Mouse (Mus musculus) forelimb bud, embryonic 11.5 days (tissue): Measurements from ENCODE around the gene Dtymk.
A peak's percentile ranks its signal among the peaks of the same experiment; 100 is the strongest.
"Not testable (repeated sequence)": the region's sequence is repeated elsewhere in the genome, so short reads cannot be mapped to it uniquely, and the experiment has no call there.

ENCODE experiments used
- DNase-seq: peaks from one replicate; pipeline ENCODE4 v3.0.0-alpha.2; 2012; ENCODE audit warnings: low read depth, low spot score

The Dtymk gene

DNA sequence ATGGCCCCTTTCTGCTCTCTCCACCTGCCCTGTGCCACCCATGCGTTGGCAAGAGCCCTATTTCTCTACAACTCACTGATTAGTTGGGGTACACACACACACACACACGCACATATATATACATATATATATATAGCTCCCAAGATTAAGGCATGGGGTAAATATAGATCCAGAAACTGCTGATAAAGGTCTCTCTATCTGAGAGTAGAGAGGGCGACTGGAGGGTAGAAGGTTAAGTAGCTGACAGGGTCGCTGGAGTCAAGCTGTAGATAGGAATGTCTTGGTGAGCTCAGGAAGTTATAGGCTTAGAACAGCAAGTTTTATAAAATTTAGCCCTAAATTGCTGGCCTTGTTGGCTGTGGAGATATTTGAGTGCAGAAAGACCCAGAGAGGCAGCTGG is 3.1 kb upstream of the Dtymk start:
- no peak for DNase-seq

DNA sequence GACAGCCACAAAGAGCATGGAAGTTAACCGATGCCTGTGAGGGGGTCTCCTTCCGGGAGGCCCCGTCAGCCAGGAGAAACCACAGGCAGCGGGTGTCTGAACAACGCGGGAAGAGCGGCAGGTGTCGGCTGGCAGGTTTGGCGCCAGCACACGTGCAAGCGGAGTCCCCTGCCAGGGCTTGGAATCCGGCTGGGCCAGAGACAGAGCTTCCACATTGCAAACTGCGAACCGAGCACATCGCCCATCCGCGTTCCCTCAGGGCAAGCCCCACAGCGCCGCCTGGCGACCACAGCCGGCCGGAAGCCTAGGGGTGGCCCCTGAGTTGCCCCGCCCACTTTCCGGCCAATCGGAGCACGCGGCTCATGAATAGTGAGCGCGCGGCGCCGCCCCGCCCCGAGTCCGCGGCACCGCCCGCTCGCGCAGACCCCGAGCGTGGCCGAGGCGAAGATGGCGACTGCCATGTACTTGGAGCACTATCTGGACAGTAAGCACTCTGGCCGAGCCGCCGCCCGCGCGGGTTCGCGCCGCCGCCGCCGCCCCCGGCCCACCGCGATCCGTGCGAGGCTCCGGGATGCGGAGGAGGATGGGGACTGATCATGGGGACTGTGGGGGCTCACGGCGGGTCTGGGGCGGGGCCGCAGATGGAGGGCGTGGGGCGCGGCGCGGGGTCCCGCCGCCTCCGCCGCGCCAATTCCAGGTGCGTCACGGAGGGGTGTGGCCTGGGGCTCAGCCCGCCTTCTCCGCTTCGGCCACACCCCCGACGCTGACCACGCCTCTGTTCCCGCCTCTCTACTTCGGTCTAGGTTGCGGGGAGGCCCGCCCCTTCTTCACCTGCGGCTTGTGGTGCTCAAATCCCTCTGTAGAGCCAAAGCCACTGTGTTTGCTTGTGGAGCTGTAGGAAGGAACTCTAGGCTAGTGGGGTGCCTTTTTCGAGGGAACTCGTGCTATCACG is 2.1 kb upstream of the Dtymk start, which contains the start of gene Ing5:
Ing5 (plus strand) TSS at position 410 of the 952 bp plus-strand sequence.
- peak; percentile 97 for DNase-seq

DNA sequence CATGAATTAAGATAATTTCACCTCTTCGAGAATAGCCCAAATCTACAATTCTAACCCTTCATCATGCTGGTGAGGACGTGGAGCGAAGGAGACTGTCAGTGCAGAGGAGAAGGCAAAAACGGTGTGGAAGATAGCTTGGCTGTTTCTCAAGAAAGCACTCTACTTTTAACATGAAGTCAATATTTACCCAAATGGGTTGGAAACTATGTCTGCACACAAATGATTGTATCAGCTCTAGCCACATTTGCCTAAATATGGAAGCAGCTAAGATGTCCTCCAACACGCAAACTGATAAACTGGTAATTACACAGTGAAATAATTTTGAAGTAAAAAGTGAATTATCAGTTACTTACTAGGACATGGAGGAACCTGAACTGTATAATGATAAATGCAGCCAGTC is 1.0 kb upstream of the Dtymk start:
- no peak for DNase-seq

DNA sequence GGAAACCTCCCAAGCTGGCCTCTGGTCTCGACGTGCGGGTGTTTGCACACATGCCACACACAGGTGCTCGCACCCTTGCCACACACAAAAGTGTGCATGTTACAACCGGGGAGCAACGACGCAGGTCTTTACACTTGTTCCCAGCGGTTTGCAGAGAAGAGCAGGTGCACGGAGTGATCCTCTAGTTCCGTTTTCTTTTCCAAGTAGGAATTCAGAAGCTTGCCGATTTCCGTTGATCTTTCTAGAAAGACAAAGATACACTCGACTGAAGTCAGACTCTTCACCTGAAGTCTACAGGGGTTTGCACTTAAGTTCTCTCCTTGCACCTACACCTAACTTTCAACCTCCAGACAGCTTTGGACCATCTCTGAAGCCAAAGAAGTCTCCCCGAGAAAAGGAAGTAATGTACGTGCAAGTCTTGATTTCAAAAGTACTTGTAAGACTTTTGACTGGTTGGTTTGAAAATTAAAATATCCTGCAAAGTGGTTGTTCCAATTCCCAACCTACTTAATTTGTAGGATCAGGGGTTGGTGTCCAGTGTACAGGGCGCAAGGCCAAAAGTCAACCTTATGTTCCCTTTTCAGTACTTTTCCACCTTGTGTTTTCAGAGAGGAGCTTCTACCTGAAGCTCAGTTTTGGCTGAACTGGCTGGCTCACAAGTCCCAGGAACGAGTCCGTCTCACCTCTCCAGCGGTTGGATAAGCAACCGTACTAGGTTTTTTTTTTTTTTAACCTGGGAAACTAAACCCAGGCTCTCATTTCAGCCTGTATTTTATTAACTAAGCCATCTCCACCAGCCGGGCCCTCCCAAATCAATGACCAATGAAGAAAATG is 847 bp downstream of the Dtymk start:
- no peak for DNase-seq

DNA sequence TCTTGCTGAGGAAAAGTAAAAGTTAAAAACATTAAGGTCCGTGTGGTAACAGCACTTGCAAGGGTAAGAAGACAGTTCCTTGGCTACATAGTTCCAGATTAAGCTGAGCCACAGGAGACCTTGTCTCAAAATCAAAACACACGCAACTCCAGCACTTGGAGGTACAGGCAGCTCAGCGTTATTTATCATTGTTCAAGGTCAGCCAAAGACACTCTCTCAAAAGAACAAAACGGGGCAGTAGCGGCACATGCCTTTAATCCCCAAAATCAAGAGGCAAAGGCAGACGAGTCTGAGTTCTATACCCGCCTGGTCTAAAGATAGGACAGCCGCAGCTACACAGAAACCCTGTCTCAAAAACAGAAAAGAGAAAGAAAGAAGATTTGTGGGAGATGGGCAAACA is 5.8 kb downstream of the Dtymk start:
- no peak for DNase-seq

DNA sequence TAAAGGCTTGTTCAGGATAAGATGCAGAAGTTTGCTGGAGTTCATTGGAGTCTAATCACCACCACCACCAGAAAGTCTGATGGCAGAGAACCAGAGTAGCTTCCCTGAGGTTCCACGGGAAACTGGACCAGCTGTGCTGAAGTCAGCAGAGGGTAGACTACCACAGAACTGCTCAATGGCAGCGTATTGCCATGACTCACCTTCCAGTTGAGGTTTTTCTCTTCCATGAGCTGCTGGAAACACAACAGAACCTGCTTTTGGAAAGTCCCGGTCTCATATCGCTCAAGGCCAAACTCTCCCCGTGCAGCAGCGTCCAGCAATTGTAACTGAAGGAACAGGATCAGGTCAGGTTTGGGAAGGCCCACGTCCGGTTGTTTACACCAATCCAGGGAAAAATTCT is 7.2 kb downstream of the Dtymk start:
- DNase-seq: no peak

DNA sequence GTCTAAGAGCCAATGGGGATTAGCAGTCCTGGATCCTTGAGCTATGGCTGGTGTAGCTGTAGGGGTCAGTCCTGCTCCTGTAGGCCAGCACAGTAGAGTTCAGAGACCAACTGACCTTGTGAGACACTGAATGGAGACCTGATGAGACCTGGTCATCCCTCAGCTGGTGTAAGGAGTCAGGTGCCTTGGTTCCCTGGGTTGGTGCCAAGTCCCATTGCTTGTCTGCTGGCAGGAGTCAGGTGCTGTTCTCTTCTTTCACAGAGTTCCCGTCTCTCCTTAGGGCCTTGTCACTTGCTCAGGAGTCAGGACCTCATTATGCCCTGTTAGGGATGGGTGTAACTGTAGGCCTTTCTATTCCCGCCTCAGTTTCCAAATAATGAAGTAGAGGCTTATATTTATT is 14.8 kb downstream of the Dtymk start:
- no peak for DNase-seq

DNA sequence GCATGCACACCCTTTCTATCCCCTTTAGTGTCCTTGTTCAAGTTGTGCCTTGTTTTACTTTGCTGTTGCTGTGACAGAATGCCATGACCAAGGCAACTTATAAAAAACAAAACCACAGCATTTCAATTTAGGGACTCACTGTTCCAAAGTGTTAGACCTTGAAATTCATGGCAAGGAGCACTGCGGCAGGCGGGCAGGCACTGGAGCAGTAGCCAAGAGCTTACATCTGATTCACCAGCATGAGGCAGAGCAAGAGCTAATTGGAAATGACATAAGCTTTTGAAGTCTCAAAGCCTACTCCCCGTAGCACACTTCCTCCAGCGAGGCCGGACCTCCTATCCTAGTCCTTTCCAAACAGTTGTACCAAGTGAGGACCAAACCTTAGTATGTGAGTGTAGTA is 25.0 kb downstream of the Dtymk start:
- no peak for DNase-seq

DNA sequence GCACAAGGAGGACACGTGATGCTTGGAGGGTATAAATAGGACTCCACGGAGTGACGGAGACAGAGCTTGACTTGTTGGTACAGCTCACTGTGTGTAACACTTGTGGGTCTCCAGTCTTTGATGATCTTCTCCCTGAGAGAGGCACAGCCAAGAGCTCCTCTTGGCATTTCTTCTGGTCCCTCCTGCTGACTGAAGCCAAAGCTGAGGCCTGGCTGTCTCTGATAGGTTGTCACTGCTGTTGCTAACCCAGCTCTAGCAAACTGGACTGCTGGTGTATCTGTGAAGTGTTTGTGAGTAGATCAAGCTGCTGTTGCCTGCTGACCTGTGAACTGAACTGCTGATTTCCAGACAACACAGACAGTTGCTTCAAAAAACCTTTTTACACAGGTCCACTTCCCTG is 31.8 kb downstream of the Dtymk start:
- no peak for DNase-seq

DNA sequence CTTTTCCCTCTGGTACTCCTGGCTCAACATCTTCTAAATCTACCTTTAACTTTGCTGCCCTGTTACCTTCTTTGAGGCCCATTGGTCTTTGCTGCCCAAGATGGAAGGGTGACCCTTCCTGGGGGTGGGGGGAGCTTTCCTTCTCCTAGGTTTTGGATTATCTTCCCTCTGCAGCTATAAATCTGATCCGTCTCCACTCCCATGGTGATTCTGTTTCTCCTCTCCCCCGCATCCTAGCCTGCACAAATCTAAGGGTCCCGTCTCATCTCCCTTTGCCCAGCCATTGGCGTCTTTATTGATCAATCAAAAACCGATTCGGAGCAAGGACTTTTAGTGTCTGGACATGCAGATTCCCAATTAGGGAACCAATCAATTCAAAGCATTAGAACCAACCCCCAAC is 34.1 kb downstream of the Dtymk start:
- no peak for DNase-seq

DNA sequence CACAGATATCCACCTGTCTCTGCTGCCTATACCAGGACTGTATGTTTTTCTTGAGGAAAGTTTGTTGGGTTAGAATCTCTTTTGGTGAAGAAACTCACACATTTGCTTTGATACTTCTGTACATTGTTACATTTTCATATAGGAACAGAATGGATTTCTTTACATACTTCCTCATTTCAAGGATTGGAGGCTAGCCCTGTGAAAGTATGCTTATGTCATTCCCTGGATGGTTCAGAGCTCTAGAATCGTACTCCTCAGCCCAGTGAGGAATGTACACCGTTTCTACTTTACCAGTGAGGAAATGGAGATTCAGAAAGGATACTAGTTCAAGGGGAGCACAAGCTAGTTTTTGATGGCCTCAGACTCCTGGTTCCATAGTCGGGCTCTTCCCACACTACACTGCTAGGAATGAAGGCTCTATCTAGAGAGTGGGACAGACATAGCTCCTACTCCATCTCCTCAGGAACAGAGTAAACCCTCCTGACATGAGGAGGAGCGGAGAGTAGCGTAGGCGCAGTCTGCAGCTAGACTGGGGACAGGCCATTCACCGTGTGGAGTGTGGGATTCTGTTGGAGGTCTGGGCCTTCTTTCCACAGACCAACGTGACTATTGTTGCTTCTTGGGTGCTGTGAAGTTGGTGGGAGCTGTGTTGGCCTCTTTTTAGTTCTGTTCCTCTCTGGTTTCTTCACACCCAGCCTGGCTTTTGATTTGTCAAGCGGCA is 36.7 kb downstream of the Dtymk start:
- no peak for DNase-seq

DNA sequence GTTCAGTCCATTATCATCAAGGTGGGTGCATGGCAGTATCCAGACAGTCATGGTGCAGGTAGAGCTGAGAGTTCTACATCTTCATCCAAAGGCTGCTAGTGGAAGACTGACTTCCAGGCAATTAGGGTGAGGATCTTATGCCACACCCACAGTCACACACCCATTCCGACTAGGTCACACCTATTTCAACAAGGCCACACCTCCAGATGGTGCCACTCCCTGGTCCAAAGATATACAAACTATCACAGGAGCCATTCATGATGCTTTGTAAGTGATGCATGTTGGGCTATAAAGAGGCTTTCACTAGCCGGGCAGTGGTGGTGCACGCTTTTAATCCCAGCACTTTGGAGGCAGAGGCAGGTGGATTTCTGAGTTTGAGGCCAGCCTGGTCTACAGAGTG is 38.2 kb downstream of the Dtymk start:
- DNase-seq: not testable (repeated sequence)

DNA sequence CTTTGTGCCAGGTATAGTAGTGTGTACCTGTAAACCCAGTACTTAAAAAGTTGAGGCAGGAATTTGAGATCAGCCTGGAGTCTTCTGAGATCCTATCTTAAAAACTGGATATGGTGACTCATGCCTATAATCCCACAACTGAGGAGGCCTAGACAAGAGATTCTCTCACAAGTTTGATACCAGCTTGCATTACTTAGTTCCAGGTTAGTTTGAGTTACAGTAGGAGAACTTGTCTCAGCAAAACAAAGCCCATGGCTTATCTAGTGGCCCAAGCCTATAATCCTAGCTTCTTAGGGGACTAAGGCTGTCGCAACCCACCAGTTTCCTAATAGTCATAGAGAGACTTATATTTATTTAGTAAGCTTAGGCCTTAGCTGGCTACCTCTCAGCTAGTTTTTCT is 41.7 kb downstream of the Dtymk start:
- no peak for DNase-seq

DNA sequence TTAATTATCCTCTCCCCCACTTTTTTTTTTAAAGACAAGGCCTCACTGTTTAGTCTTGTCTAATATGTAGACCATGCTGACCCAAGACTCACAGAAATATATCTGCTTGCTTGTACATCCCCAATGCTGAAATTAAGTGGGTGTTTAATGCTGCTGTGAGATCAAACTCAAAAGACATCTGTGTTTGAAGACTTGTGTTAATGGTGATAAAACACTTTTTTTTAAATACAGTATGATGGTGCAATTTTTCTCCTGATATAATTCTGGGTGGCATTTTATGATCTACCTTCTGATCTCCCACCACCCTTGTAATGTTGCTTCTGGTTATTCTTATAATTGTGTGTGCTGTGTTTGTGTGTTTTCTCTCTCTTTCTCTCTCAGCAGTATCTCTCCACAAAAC is 45.6 kb downstream of the Dtymk start:
- DNase-seq: no peak

DNA sequence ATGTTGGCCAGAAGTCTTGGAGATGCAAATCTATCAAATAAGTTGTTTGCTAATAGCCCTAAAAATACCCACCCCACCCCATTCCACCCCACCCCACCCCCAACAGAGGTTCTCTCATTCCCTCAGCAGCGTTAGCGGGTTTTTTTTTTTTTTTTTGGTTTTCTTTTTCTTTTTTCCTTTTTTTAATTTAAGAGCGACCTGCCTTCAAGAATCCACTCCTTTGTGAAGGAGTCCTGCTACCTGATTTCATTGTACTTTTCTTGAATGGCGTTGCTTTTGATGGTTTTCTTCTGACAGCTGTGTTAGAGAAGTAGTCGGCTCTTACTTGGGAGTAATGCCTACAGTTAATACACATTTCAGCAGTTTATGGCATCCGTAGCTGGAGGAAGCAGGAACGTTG is 46.1 kb downstream of the Dtymk start:
- DNase-seq: no peak

DNA sequence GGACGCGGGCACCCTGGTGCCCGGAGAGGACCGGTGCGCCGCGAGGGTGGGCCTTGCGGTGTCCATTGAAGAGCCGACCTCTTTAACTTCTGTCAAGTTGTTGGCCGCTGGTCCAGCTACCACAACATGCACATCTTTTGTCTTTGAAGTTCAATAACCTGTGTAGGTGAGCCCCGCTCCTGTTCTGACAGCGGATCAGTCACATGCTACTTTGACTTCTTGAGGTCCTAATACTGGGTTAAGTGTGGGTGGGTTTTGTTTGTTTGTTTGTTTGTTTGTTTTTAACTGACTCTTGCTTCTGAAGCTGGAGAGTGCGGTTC is 46.5 kb downstream of the Dtymk start:
- no peak for DNase-seq

DNA sequence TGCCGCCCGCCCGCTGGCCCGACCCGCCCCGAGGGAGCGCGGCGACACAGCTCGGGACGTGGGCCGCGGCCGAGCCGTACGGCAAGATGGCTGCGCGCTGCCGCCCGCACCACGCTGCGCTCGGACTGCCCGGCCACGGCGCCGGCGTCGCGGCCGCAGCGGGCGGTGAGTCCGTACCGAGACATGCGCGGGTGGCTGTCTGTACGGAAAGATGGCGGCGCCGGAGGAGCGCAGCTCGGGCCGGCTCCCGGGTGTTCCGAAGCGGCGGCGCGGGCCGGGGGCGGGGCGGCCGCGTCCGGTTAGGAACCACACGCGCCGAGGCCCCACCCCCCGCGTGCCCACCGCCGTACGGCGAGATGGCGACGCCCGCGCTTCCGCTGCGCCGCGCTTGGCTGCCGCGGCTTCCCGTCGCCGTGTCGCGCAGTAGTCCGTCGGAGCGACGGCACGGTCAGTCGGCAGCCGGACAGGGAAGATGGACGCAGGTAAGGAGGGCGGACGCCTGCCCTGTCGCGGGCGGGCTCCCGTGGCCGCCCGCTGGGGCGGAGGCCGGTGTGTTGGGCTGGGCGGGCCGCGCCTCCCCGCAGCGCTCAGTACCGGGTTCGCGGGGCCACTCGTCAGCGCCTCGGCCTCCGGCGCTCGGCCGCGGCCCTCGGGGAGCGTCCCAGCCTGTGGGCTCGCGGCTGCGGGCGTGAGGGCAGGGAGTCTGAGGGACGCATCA is 47.0 kb downstream of the Dtymk start, which contains the start of gene Thap4:
Thap4 (minus strand) TSS at position 292 of the 718 bp plus-strand sequence.
- peak; percentile 82 for DNase-seq

DNA sequence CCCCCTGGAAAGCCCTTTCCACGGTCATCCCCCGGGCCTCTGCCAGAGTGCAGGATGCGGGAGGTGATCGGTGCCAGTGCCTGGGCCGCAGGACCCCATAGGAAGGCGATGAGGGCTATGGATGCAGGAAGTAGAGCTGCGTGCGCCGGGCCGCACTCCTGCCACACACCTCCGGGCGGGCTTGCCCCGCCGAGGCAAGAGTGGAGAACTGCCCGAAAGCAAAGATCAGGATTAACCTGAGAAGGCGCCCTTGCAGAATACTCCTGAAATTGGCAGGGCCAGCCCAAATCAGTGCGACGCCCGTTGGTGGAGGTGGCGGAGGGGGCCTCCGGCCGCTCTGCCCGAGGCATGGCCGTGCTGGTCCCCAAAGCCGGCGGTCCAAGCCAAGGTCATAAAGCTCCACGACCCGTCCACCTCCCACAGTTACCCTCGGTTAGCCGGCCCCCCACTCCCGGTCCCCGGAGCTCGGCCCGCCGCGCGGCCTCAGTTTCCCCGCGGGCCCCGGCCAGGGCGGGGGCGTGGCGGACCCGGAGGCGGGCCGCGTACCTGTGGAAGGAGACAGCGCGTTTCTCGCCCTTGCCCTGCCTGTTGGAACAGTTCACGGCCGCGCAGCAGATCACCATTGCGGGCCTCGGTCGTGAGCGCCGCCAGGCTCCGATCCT is 47.7 kb downstream of the Dtymk start:
- peak; percentile 38 for DNase-seq

DNA sequence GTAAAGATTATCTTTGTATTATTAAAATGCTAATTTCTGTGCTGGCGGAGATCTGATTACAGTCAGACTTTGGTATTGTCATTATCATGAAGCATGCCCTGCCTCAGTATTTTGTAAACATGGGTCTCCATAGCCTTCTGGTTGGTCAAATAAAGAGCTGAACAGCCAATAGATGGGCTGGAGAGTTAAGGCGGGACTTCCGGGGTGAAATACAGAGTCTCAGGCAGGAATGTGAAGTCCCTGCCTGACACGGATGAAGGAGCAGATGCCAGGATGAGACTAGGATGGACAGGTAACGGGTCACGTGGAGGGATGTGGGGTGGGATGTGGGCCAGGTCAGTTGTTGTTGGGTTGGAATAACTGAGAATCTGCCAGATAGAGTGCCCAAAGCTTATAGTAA is 50.4 kb downstream of the Dtymk start, which contains the start of gene Atg4b:
Atg4b (plus strand) TSS at position 211 of the 400 bp plus-strand sequence.
- no peak for DNase-seq

DNA sequence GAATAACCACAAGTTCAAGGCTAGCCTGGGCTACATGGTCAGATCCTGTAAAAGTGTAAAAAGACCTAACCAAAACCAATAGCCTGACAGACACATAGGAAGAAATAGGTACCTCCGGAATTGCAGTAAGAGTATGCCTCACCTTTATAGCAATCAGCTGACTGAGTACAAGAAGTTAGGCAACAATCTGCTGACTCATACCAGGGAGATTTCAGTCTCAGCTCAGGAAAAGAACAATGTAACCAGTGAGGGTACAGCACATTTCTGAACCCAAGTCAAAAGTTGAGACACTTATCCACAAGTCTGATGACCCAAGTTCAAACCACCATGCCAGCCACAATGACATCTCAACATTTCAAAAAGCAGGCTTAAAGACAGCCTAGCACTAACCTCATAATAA is 53.2 kb downstream of the Dtymk start:
- no peak for DNase-seq

DNA sequence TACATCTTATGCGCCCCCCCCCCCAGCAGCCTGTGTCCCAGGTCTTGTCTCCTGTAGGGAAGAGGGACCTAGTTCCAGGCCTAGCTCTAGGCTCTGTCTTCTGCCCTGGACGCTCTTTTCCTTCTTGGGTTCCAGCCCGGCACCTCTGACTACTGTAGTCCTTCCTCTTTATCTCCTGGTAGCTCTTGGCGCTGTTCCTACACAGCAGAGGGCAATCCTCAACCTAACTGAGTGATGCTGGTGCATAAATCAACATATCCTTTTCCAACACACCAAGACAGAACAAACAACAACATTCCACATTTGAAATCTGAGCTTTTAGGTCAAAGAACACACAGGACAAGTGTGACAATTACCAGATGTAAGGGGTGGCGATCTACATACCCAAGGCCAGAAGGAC is 55.6 kb downstream of the Dtymk start:
- no peak for DNase-seq
